Mouse (Mus musculus) kidney, adult 2 months (tissue): ENCODE measurements around the gene Rap1gap2. TPM values are rescaled to one million over a fixed set of nuclear protein-coding genes. Genes with fewer than 3 reads are reported as not detected.

Experiments
- DNase-seq: peaks from one replicate; pipeline ENCODE4 v3.0.0; 2021
- H3K27ac ChIP-seq: fragments of 200-500 bp; 2 replicates; pipeline ENCODE4 v1.5.1; 2012; ENCODE audit warnings: low read depth, low read length, control low read depth, inconsistent platforms; ENCODE audit not compliant: insufficient read depth
- H3K27me3 ChIP-seq: fragments of 200-500 bp; replicated peaks from 2 replicates; pipeline ENCODE4 v1.6.1; 2012; ENCODE audit warnings: mild to moderate bottlenecking, moderate library complexity, low read length, inconsistent platforms; ENCODE audit not compliant: control insufficient read depth, insufficient read depth
- H3K36me3 ChIP-seq: fragments of 200-500 bp; 2 replicates; pipeline ENCODE4 v1.6.1; 2012; ENCODE audit warnings: mild to moderate bottlenecking, moderate library complexity, low read length, inconsistent platforms; ENCODE audit not compliant: control insufficient read depth, insufficient read depth
- H3K4me1 ChIP-seq: fragments of 200-500 bp; 2 replicates; pipeline ENCODE4 v1.6.1; 2011; ENCODE audit warnings: low read length; ENCODE audit not compliant: control insufficient read depth, insufficient read depth
- H3K4me3 ChIP-seq: fragments of 200-500 bp; 2 replicates; pipeline ENCODE4 v1.5.1; 2011; ENCODE audit warnings: mild to moderate bottlenecking, low read depth, low read length, control low read depth; ENCODE audit not compliant: insufficient read depth
- CTCF ChIP-seq: fragments of 200-500 bp; conservative IDR thresholded peaks from 2 replicates; pipeline ENCODE4 v1.5.1; 2011; ENCODE audit warnings: low read depth, mild to moderate bottlenecking, control low read depth, low read length, moderate library complexity, mixed read lengths; ENCODE audit not compliant: insufficient read depth, insufficient read length
- POLR2A ChIP-seq: fragments of 200-500 bp; IDR thresholded peaks from one replicate; pipeline ENCODE4 v1.6.1; 2011; ENCODE audit warnings: low read depth, low read length, control low read depth
- WGBS: fragments of 180-500 bp; shearing (Covaris S2); methylation state at CpG from one replicate; pipeline ENCODE4 v1.1.7; 2018; 5-methylcytosine and 5-hydroxymethylcytosine counted together
- polyA plus RNA-seq: library from polyadenylated mRNA; depleted of rRNA; stranded (reverse); fragments of >200 nt; gene quantifications from 2 replicates; pipeline ENCODE4 v1.2.3, GENCODE M21; 2012

Gene Rap1gap2
- polyA plus RNA-seq, 1 experiment: 24.9 TPM

DNA sequence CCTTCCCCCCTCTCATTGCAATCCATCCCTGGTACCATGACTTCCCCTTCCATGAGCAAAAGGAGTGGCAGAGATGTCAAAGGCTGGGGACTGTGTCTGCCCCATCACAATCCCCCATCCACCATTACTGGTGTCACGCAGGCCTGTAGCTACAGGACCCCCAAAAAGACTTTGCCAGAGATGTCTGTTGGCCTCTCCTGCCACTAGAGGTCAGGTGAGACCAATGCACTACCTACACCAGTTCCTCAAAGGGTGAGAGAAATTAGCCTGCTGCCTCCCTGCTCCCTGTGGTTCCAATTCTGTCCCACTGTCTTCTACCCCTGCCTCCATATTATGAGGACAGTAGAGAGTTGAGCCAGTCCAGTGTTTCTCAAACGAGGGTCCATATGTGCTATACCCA, 208.6 kb downstream of the Rap1gap2 start:
- no peak for DNase-seq
- 55% methylated on average over 2 of the region's 2 CpGs for WGBS
- no peak overlapping the region for H3K27ac ChIP-seq
- peak; percentile 55 for TF ChIP-seq CTCF
- TF ChIP-seq POLR2A: no peak
- H3K4me3 ChIP-seq: no peak overlapping the region
- no peaks in the 10 kb centered on the region for H3K27me3 ChIP-seq
- H3K36me3 ChIP-seq: no peaks in the 10 kb centered on the region
- H3K4me1 ChIP-seq: no peaks in the 10 kb centered on the region

- Histone ChIP-seq H3K27me3 (no peaks in the 10 kb centered on the region), H3K36me3 (no peaks in the 10 kb centered on the region), H3K27ac (no peak overlapping the region), H3K4me1 (no peaks in the 10 kb centered on the region), H3K4me3 (no peak overlapping the region)
- no peak for DNase-seq
- TF ChIP-seq POLR2A (no peak), CTCF (no peak)
- 81% methylated on average over 18 of the region's 18 CpGs for WGBS
Observed at GRCm38 (mm10) chr11:74395583-74395982, 215.1 kb downstream of the Rap1gap2 start.

DNA sequence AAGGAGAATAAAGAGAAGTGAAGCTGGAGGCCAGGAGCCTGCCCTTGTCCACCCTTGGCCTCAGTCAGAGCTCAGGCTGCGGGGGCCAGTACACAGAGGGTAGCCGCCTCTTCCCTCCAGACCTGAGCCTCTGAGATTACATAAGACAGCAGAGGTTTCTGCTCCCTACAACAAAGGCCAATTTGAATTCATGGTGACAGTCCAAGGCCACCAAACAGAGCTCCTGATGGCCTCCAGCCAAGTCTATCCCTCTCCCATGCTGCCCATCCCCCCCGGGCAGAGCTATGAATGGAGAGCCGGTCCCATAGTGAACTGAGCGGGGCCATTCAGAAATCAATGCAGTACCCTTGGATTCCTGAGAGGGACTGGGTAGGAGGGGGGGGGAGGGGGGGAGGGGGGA, 217.2 kb downstream of the Rap1gap2 start:
- Histone ChIP-seq H3K27ac (no peak overlapping the region), H3K4me1 (no peaks in the 10 kb centered on the region), H3K27me3 (no peaks in the 10 kb centered on the region), H3K36me3 (no peaks in the 10 kb centered on the region), H3K4me3 (no peak overlapping the region)
- TF ChIP-seq POLR2A (no peak), CTCF (no peak)
- no peak for DNase-seq
- WGBS: 90% methylated on average over 5 of the region's 5 CpGs

GRCm38 (mm10) chr11:74392903-74393302, 217.8 kb downstream of the Rap1gap2 start:
- no peak for DNase-seq
- Histone ChIP-seq H3K27me3 (no peaks in the 10 kb centered on the region), H3K4me1 (no peaks in the 10 kb centered on the region), H3K36me3 (no peaks in the 10 kb centered on the region), H3K4me3 (no peak overlapping the region), H3K27ac (no peak overlapping the region)
- TF ChIP-seq POLR2A: no peak
- TF ChIP-seq CTCF: no peak
- WGBS: 86% methylated on average over 6 of the region's 6 CpGs

GRCm38 (mm10) chr11:74391899-74392298, 218.8 kb downstream of the Rap1gap2 start:
- 87% methylated on average over 11 of the region's 11 CpGs for WGBS
- DNase-seq: no peak
- H3K27ac ChIP-seq: no peak overlapping the region
- H3K4me1 ChIP-seq: no peaks in the 10 kb centered on the region
- no peak overlapping the region for H3K4me3 ChIP-seq
- H3K36me3 ChIP-seq: no peaks in the 10 kb centered on the region
- TF ChIP-seq POLR2A (no peak), CTCF (no peak)
- no peaks in the 10 kb centered on the region for H3K27me3 ChIP-seq

DNA sequence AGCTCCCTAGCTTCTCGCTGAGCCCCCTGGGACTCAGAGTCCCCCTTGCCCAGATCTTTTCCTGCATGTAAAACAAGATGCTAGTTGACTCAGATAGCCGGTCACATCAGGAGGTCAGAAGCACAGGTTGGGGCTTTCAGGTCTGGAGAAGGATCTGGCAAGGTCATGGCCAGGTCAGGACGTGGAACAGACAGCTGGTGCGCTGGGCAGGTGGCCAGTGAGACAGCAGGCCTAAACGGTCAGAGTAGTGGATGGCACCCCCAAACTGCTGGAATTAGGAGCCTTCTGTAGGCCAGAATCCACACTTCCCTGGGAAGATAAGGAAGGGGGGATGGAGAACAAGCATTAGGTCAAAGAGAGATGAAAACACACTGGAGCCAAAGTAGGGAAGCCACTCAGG, 223.5 kb downstream of the Rap1gap2 start:
- H3K4me1 ChIP-seq: 0 out of 2 replicates have a peak, but pooled peaks cover 5% of the 10 kb centered on the region
- no peak overlapping the region for H3K4me3 ChIP-seq
- no peak for DNase-seq
- H3K27me3 ChIP-seq: no peaks in the 10 kb centered on the region
- WGBS: 66% methylated on average over 5 of the region's 5 CpGs
- no peaks in the 10 kb centered on the region for H3K36me3 ChIP-seq
- TF ChIP-seq CTCF (no peak), POLR2A (no peak)
- H3K27ac ChIP-seq: 0 out of 2 replicates have a peak overlapping the region, but pooled peaks have one; percentile 8

GRCm38 (mm10) chr11:74385674-74386073, 225.0 kb downstream of the Rap1gap2 start:
- Histone ChIP-seq H3K36me3 (no peaks in the 10 kb centered on the region), H3K27ac (peak overlapping the region; percentile 75), H3K4me3 (no peak overlapping the region), H3K27me3 (no peaks in the 10 kb centered on the region), H3K4me1 (0 out of 2 replicates have a peak, but pooled peaks cover 5% of the 10 kb centered on the region)
- no peak for TF ChIP-seq POLR2A
- no peak for TF ChIP-seq CTCF
- DNase-seq: peak; percentile 64
- 51% methylated on average over 9 of the region's 9 CpGs for WGBS

DNA sequence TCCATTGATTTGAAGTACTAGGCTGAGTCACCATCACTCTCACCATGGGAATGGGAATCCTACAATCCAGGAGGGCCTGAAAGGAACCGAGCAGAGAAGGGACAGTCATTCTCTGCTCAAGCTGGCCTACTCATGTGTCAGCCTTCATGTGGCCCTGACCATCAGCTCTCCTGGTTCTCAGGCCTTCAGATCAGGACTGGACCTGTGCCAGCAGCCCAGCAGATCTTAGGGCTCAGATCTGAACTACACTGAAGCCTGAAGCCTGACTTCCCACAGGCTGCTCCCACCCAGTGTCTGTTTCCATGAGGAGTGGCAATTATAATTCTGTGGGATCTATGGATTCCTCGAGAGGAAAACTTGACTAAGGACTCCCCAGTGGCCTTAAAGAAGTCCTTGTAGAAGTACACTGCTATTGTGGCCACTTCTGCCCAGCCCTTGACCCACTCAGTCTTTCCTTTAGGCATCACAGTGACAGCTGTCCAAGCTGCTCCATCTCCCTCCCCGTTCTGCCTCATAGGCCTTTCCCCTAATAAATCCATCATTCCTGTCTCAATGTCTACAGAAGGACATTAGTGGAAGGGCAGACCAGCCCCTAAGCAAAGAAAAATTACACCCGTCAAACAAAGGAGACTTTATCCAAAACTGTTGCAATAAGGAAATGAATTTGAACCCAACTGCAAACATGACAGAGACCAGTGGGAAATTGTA, 231.4 kb downstream of the Rap1gap2 start:
- H3K36me3 ChIP-seq: no peaks in the 10 kb centered on the region
- no peak overlapping the region for H3K27ac ChIP-seq
- DNase-seq: no peak
- no peaks in the 10 kb centered on the region for H3K27me3 ChIP-seq
- WGBS: 51% methylated on average over 4 of the region's 4 CpGs
- no peaks in the 10 kb centered on the region for H3K4me1 ChIP-seq
- H3K4me3 ChIP-seq: no peak overlapping the region
- TF ChIP-seq CTCF (no peak), POLR2A (no peak)
